Mouse (Mus musculus): ENCODE results near the gene Hnrnpc. TPM values are rescaled to one million over a fixed set of nuclear protein-coding genes. Genes with fewer than 3 reads are reported as not detected.

Gene Hnrnpc
- polyA plus RNA-seq (2016; fragmentation: Nextera tagmentation; extraction: Ambion mirVana), result 726 and 727 TPM in 2 replicates

DNA sequence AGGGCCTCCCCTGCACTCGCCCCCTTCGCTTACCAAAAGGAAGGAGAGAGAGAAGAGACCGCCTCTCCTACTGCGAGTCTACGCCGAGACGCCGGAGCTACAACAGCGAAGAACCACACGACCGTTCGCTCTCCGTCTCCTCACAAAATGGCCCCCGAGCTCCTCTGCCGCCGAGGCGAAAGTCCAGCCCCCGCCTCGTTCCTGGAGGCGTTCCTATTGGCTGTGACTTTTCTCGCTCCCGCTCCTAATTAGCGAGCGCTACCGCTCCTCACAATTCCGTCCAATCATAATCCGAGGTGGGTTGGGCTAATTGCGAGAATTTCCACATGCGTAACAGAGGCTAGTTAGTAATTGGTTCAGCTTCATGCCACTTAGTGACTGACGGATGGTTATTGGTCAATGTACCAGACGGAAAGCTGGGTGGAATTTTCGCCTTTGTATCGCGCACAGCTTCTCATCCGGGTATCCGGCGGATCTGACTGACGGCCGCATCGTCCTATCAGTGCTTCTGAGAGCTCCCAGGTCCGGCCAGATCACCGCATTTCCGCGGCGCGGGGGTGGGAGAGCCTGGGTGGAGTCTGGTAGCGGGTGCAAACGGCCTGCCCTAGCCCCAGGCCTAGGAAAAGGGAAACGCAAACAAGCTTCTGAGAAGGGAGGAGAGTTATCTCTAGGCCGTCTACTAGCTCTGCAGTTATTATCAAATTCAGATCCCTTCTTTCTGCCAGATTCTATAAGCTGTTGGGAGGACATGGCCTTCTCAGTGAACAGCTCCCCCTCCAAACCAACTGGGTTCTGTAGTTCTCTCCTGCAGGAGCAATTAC lies at the start of gene Hnrnpc:
Gene Hnrnpc, minus strand, starts transcription at position 173 of the 821 bp plus-strand sequence.
- Histone ChIP-seq H3K27me3 (no peaks in the 10 kb centered on the region), H3K4me3 (peak within 1 kb of the TSS; percentile 91), H3K9ac (peak within 1 kb of the TSS; percentile 96), H3K4me1 (peaks cover 26% of the 10 kb centered on the region), H3K4me2 (replicated peaks) (peak within 1 kb of the TSS; percentile 77), H3K36me3 (peaks cover 9% of the 10 kb centered on the region; the same call in 1 of the 2 replicates), H3K27ac (peak within 1 kb of the TSS; percentile 96), H3K9me3 (replicated peaks) (no peaks in the 10 kb centered on the region)
- WGBS, result under 1% methylated on average over 50 of the region's 50 CpGs
- ATAC-seq (ENCODE audit: low FRiP score), result peak; percentile 99

GRCm38 (mm10) chr14:52152613-52153012 lies 48.8 kb upstream of the Hnrnpc start:
- Histone ChIP-seq H3K4me2 (replicated peaks) (no peak overlapping the region), H3K9me3 (replicated peaks) (no peaks in the 10 kb centered on the region), H3K4me3 (no peak overlapping the region), H3K36me3 (0 out of 2 replicates have a peak, but pooled peaks cover under 1% of the 10 kb centered on the region), H3K27me3 (no peaks in the 10 kb centered on the region), H3K9ac (no peak overlapping the region), H3K27ac (no peak overlapping the region), H3K4me1 (peaks cover 4% of the 10 kb centered on the region; the same call in 1 of the 2 replicates)
- 35% methylated on average over 3 of the region's 3 CpGs for WGBS
- ATAC-seq (ENCODE audit: low FRiP score), result no peak

DNA sequence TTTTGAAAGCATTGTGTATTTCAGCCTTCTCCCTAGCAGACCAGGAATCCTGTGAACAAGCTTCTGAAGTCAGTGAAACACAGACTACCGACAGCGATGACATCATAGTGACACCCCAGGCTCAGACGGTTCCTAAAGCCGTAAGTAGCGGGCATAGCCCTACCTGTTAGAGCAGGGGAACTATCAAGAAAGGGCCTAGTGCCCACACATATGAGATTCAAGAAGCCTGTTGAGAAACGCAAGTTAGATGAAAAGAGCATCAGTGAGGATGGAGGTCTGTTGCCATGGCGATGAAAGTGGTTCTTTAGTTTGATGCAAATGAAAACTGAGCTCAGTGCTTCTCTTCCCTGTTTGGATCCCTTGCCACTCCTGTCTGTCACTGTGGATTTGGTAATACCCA lies 48.4 kb upstream of the Hnrnpc start:
- 28% methylated on average over 7 of the region's 7 CpGs for WGBS
- H3K27me3 ChIP-seq, result no peaks in the 10 kb centered on the region
- no peak for ATAC-seq (ENCODE audit: low FRiP score)

DNA sequence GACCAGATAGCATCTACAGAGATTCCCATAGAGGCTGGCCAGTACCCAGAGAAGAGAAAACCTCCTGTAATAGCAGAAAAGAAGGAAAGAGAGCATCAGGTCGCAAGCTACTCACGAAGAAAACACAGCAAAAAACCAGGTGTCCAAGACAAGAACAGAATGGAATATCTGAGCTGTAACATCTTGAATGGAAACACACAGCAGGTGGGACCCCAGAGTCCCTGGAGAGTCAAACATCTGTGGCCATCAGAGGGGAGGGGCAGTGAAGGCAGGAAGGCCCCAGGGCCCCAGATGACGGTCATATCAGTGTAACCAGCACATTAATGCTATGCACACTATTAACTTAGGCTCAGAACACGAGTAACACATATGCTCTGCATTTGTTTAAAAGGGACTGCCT lies 46.1 kb upstream of the Hnrnpc start:
- Histone ChIP-seq H3K27me3 (no peaks in the 10 kb centered on the region), H3K4me3 (no peak overlapping the region), H3K9ac (no peak overlapping the region), H3K4me1 (peaks cover 4% of the 10 kb centered on the region; the same call in 1 of the 2 replicates), H3K9me3 (replicated peaks) (no peaks in the 10 kb centered on the region), H3K36me3 (no peaks in the 10 kb centered on the region), H3K4me2 (replicated peaks) (no peak overlapping the region), H3K27ac (no peak overlapping the region)
- WGBS, result 61% methylated on average over 4 of the region's 4 CpGs
- ATAC-seq (ENCODE audit: low FRiP score), result no peak

More for the DNA sequence above, 48.4 kb upstream of the Hnrnpc start:
- no peaks in the 10 kb centered on the region for H3K36me3 ChIP-seq
- H3K4me1 ChIP-seq, result peaks cover 4% of the 10 kb centered on the region; the same call in 1 of the 2 replicates
- H3K27ac ChIP-seq, result no peak overlapping the region
- H3K4me2 ChIP-seq (replicated peaks), result 0 out of 2 replicates have a peak overlapping the region, but pooled peaks have one; percentile 15
- H3K9me3 ChIP-seq (replicated peaks), result no peaks in the 10 kb centered on the region
- no peak overlapping the region for H3K4me3 ChIP-seq
- H3K9ac ChIP-seq, result no peak overlapping the region

GRCm38 (mm10) chr14:52146540-52146939 lies 42.7 kb upstream of the Hnrnpc start:
- Histone ChIP-seq H3K4me2 (replicated peaks) (no peak overlapping the region), H3K9ac (no peak overlapping the region), H3K4me1 (no peaks in the 10 kb centered on the region), H3K36me3 (no peaks in the 10 kb centered on the region), H3K27ac (no peak overlapping the region), H3K4me3 (no peak overlapping the region), H3K9me3 (replicated peaks) (no peaks in the 10 kb centered on the region), H3K27me3 (no peaks in the 10 kb centered on the region)
- WGBS, result 61% methylated on average over 4 of the region's 4 CpGs
- ATAC-seq (ENCODE audit: low FRiP score), result no peak

GRCm38 (mm10) chr14:52144165-52144564 lies 40.3 kb upstream of the Hnrnpc start:
- WGBS, result 87% methylated on average over 4 of the region's 4 CpGs
- no peaks in the 10 kb centered on the region for H3K27me3 ChIP-seq
- no peaks in the 10 kb centered on the region for H3K9me3 ChIP-seq (replicated peaks)
- H3K27ac ChIP-seq, result no peak overlapping the region
- H3K4me1 ChIP-seq, result no peaks in the 10 kb centered on the region
- no peaks in the 10 kb centered on the region for H3K36me3 ChIP-seq
- H3K4me3 ChIP-seq, result no peak overlapping the region
- H3K9ac ChIP-seq, result no peak overlapping the region
- ATAC-seq (ENCODE audit: low FRiP score), result no peak
- no peak overlapping the region for H3K4me2 ChIP-seq (replicated peaks)

DNA sequence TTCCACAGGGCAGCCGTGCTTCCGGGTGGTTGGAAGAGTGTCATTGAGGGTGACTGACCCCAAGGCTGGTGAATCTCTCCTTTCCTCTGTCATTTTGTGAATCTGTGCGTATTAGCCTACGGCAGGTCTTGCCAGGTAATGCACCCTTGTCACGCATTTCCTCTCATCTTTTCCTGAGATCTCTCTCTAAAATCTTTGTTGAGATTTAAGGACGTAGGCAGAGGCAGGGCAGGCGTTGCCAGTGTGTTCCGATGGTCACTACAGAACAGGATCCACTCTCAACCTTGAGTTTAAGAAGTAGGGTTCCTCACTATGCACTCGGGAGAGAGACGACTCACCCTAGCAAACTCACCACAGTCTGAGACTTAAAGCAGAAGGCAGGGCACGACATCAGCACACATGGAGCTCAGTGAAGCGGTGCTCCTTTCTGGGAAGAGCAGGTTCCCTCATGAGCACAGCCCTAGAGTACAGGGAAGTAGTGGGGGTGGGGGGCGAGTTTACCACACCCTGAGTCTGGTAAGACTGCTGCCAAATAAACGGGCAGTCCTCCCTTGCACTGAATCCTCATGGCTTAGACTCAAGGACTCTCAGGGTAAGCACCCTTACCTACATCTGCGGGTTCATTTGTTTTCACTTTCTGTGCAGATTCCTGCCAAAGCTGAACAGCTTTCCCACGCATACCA lies 37.8 kb upstream of the Hnrnpc start:
- H3K9me3 ChIP-seq (replicated peaks), result no peaks in the 10 kb centered on the region
- no peaks in the 10 kb centered on the region for H3K36me3 ChIP-seq
- no peaks in the 10 kb centered on the region for H3K27me3 ChIP-seq
- H3K4me2 ChIP-seq (replicated peaks), result no peak overlapping the region
- no peaks in the 10 kb centered on the region for H3K4me1 ChIP-seq
- H3K27ac ChIP-seq, result no peak overlapping the region
- no peak overlapping the region for H3K4me3 ChIP-seq
- H3K9ac ChIP-seq, result no peak overlapping the region
- no peak for ATAC-seq (ENCODE audit: low FRiP score)
- 77% methylated on average over 16 of the region's 16 CpGs for WGBS

DNA sequence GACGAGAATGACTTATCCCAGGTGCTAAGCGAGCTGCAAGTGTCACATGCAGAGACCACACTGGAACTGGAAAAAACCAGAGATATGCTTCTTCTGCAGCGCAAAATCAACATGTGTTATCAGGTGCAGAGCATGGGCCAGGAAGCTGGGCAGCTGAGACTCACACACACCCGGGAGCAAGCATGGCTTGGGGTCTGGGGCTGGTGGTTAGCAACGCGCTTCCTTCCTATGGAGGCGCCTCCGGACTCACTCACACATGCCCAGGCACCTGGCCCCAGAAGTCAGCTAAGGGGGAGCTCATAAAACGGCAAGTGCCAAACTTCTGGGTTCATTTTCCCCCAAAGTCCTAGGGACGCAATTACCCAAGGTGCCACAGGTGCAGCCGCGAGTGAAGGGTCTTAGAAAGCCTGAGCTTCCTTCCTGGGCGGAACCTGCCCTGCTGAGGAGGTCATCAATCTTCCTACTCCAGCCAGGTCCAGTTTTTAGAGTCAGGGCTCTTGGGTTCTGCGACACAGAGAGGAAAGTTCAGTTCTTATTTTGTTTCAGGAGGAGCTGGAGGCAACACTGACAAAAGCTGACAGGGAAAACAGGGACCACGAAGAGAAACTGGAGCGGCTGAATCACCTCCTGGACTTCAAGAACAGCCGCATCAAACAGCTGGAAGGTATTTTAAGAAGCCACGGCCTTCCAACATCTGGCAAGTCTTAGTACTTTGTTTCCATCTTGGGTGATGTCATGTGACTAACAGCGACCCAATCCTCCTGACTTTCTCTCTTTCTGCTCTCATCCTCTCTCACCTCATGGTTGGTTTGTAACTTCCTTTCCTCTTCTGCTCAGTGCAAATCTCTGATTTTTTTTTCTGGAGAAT lies 37.0 kb upstream of the Hnrnpc start:
- WGBS, result 63% methylated on average over 19 of the region's 19 CpGs
- Histone ChIP-seq H3K27ac (no peak overlapping the region), H3K4me2 (replicated peaks) (no peak overlapping the region), H3K4me1 (no peaks in the 10 kb centered on the region), H3K27me3 (no peaks in the 10 kb centered on the region), H3K9me3 (replicated peaks) (no peaks in the 10 kb centered on the region), H3K36me3 (no peaks in the 10 kb centered on the region), H3K9ac (no peak overlapping the region), H3K4me3 (no peak overlapping the region)
- no peak for ATAC-seq (ENCODE audit: low FRiP score)

DNA sequence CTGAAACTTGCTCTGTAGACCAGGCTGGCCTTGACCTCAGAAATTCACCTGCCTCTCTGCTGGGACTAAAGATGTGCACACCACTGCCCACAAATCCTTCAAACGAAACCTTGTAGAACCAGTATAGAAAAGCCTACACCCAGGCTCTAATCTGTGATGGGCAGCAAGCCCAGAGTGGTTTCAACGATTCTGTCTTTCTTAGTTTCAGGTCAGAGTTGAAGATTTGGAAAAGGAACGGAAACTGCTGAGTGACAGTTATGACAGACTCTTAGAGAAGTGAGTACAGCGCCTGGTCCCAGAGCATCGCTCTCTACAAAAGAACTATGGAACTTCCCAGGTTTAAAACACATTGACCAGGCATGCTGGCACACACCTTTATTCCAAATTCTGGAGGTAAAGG lies 29.8 kb upstream of the Hnrnpc start:
- ATAC-seq (ENCODE audit: low FRiP score), result no peak
- no peaks in the 10 kb centered on the region for H3K4me1 ChIP-seq
- WGBS, result 87% methylated on average over 5 of the region's 5 CpGs
- H3K4me3 ChIP-seq, result no peak overlapping the region
- H3K27ac ChIP-seq, result no peak overlapping the region
- H3K36me3 ChIP-seq, result no peaks in the 10 kb centered on the region
- no peaks in the 10 kb centered on the region for H3K27me3 ChIP-seq
- H3K9ac ChIP-seq, result no peak overlapping the region
- no peaks in the 10 kb centered on the region for H3K9me3 ChIP-seq (replicated peaks)
- H3K4me2 ChIP-seq (replicated peaks), result no peak overlapping the region

GRCm38 (mm10) chr14:52124636-52125035 lies 20.8 kb upstream of the Hnrnpc start:
- Histone ChIP-seq H3K27me3 (no peaks in the 10 kb centered on the region), H3K4me2 (replicated peaks) (no peak overlapping the region), H3K9ac (no peak overlapping the region), H3K27ac (no peak overlapping the region), H3K4me3 (no peak overlapping the region), H3K36me3 (no peaks in the 10 kb centered on the region), H3K4me1 (no peaks in the 10 kb centered on the region), H3K9me3 (replicated peaks) (no peaks in the 10 kb centered on the region)
- ATAC-seq (ENCODE audit: low FRiP score), result no peak
- WGBS, result 94% methylated on average over 3 of the region's 3 CpGs

GRCm38 (mm10) chr14:52123918-52124317 lies 20.1 kb upstream of the Hnrnpc start:
- H3K27me3 ChIP-seq, result no peaks in the 10 kb centered on the region
- H3K4me3 ChIP-seq, result no peak overlapping the region
- H3K4me2 ChIP-seq (replicated peaks), result no peak overlapping the region
- 0 out of 2 replicates have a peak, but pooled peaks cover 3% of the 10 kb centered on the region for H3K4me1 ChIP-seq
- H3K9ac ChIP-seq, result no peak overlapping the region
- H3K36me3 ChIP-seq, result no peaks in the 10 kb centered on the region
- no peaks in the 10 kb centered on the region for H3K9me3 ChIP-seq (replicated peaks)
- no peak for ATAC-seq (ENCODE audit: low FRiP score)
- no peak overlapping the region for H3K27ac ChIP-seq
- 21% methylated on average over 4 of the region's 4 CpGs for WGBS

DNA sequence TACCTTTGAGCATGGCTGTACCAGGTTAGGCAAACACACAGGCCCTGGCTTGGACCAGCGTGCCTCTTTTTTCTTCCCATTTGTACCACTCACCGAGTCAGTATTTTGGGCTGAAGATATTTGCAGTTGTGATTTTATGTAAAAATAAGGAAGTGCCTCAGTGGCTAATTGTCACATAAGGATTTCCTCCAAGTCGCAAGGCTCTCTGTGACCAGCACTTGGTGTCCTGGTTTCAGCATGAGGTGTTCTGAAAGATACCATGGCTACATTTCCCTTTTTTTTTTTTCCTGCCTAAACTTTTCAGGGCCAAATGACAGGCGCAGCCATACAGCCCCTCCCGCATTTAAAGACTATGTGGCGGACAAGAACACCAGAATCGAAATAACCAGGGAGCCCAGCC lies 16.3 kb upstream of the Hnrnpc start:
- no peak overlapping the region for H3K9ac ChIP-seq
- WGBS, result 53% methylated on average over 7 of the region's 7 CpGs
- no peaks in the 10 kb centered on the region for H3K9me3 ChIP-seq (replicated peaks)
- H3K27me3 ChIP-seq, result no peaks in the 10 kb centered on the region
- peak overlapping the region; percentile 96 for H3K4me2 ChIP-seq (replicated peaks)
- H3K36me3 ChIP-seq, result no peaks in the 10 kb centered on the region
- 0 out of 2 replicates have a peak, but pooled peaks cover 8% of the 10 kb centered on the region for H3K4me1 ChIP-seq
- H3K27ac ChIP-seq, result no peak overlapping the region
- no peak for ATAC-seq (ENCODE audit: low FRiP score)
- H3K4me3 ChIP-seq, result no peak overlapping the region
